Mouse (Mus musculus) liver, adult 2 months (tissue): ENCODE measurements around the gene Gcnt7.

Source experiments
- CTCF ChIP-seq: fragments of 200-500 bp; IDR thresholded peaks from 2 replicates; pipeline ENCODE4 v1.5.1; 2011; ENCODE audit warnings: low read depth, low read length, control low read depth
- POLR2A ChIP-seq: fragments of 200-500 bp; IDR thresholded peaks from 2 replicates; pipeline ENCODE4 v1.6.1; 2011; ENCODE audit warnings: low read length, control low read depth; ENCODE audit not compliant: insufficient read depth; ENCODE audit errors: extremely low read depth

- TF ChIP-seq POLR2A: 0 out of 2 replicates have a peak, but pooled peaks have one; percentile 12
- TF ChIP-seq CTCF: no peak
These were observed 17.2 kb downstream of the Gcnt7 start for GRCm38 (mm10) chr2:172441176-172441575.
